ENCODE assay signal across 27 mouse cellular contexts in the genomic region with DNA sequence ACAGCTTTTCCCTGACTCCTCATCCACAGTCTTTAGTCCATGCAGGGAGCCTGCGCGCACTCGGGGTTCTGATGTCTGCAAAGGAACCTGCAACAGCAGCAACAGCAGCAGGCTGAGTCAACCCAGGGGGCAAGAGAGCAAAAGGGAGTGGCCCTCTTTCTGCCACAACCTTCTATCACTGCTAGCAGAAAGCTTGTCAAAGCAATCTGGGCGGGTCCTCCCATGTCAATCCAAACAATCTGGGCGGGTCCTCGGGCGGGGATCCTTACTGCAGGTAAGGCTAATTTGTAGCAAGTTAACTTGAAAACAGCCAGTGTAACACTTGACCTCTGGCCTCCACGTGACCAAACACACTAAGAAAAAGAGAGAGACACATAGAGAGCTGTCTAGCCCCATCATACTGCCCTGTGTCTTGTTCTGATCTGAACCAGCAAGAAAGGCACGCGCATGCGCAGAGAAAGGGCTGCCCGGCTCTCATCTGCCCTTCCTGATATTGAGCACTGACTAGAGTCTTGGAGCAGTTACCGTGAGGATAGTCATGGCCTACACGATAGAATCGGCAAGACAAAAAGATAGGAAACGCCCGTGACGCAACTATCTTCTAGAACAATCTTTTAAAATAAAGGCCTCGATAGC. TPM values are rescaled to one million over a fixed set of nuclear protein-coding genes. Genes with fewer than 3 reads are reported as not detected.
DNase-seq lines count a peak whose midpoint lies in the region.
"Had no signal": no experiment of that assay in that cellular context is flagged by ENCODE, and none has a peak within 500 bp of the region (broad histone marks: within the 10 kb centered on the region; RNA-seq: fewer than 3 reads in every experiment).

No protein-coding gene starts in this region.

- H3K4me3 ChIP-seq in embryonic facial prominence, embryonic 10.5 days = no peak overlapping the region
- H3K4me3 ChIP-seq: embryonic facial prominence, embryonic 13.5 days; forebrain, embryonic 13.5 days; gastrocnemius, adult 2 months; heart, embryonic 10.5 days; hindbrain, embryonic 12.5 days had no signal

- no peaks in the 10 kb centered on the region for H3K36me3 ChIP-seq in embryonic facial prominence, embryonic 10.5 days (replicated peaks)
- H3K36me3 ChIP-seq: embryonic facial prominence, embryonic 13.5 days; heart, embryonic 10.5 days; hindbrain, embryonic 12.5 days had no signal

- H3K27ac ChIP-seq in embryonic facial prominence, embryonic 10.5 days (replicated peaks) = no peak overlapping the region
- H3K27ac ChIP-seq: embryonic facial prominence, embryonic 13.5 days; forebrain, embryonic 13.5 days; gastrocnemius, adult 2 months; heart, embryonic 10.5 days; hindbrain, embryonic 12.5 days had no signal

- peaks cover 8% of the 10 kb centered on the region; the same call in 1 of the 2 replicates for H3K4me1 ChIP-seq in embryonic facial prominence, embryonic 10.5 days
- H3K4me1 ChIP-seq: embryonic facial prominence, embryonic 13.5 days; heart, embryonic 10.5 days had no signal

- no peaks in the 10 kb centered on the region for H3K9me3 ChIP-seq in embryonic facial prominence, embryonic 10.5 days
- H3K9me3 ChIP-seq: embryonic facial prominence, embryonic 13.5 days; forebrain, embryonic 13.5 days; heart, embryonic 10.5 days; hindbrain, embryonic 12.5 days had no signal

- DNase-seq in ES-CJ7 (ENCODE audit: low read depth, low spot score) (peak; percentile 77), ZHBTc4 (ENCODE audit: low read depth, low spot score) (peak; percentile 88)
- DNase-seq in large intestine, adult 2 months (ENCODE audit: low read depth, low spot score) = peak; percentile 19
- DNase-seq in ovary, postnatal 14 days (ENCODE audit: low spot score) = no peak
- DNase-seq in heart, adult 18-20 months = no peak
- no peak for DNase-seq in embryonic facial prominence, embryonic 10.5 days (ENCODE audit: low spot score)
- DNase-seq: adrenal gland, postnatal 10 days; cerebellum, adult 11 months; cerebellum, adult 8-10 months; cerebellum, postnatal 25 days; forebrain, postnatal 0 days; gastrocnemius, adult 2 months; gastrocnemius, postnatal 25 days; heart, adult 11 months; heart, postnatal 10 days; heart, postnatal 4 days had no signal

- WGBS in large intestine, adult 2 months = 50% methylated on average over 19 of the region's 19 CpGs
- 79% methylated on average over 19 of the region's 19 CpGs for WGBS in embryonic facial prominence, embryonic 10.5 days

- no peaks in the 10 kb centered on the region for H3K27me3 ChIP-seq in embryonic facial prominence, embryonic 10.5 days (replicated peaks; ENCODE audit: low read depth, poor library complexity, severe bottlenecking)
- H3K27me3 ChIP-seq: embryonic facial prominence, embryonic 13.5 days; forebrain, embryonic 13.5 days; hindbrain, embryonic 12.5 days had no signal

RNA-seq across cellular contexts. Expression of a gene that starts 24.1 kb away (rescaled TPM):
- not detected in 2 replicates for polyA plus RNA-seq in large intestine, adult 2 months (2012; rRNA removed)
- not detected for total RNA-seq in heart, adult 18-20 months (2021)
- not detected in 2 replicates for polyA plus RNA-seq in embryonic facial prominence, embryonic 10.5 days (2016; fragmentation: Nextera tagmentation; extraction: Ambion mirVana)
- total RNA-seq: adrenal gland, postnatal 10 days; adrenal gland, postnatal 4 days; forebrain, postnatal 0 days; gastrocnemius, adult 2 months; gastrocnemius, postnatal 25 days; heart, postnatal 10 days; heart, postnatal 4 days had no signal
- polyA plus RNA-seq: brain, embryonic 14.5 days; cortical plate, adult 2 months; embryonic facial prominence, embryonic 13.5 days; forebrain, embryonic 13.5 days; forebrain, postnatal 0 days; heart, embryonic 10.5 days; heart, embryonic 14.5 days; hindbrain, embryonic 12.5 days; hindbrain, embryonic 16.5 days; inflammation-experienced regulatory T-cells, adult 6 months; Patski had no signal

RNA-seq across cellular contexts. Expression of a gene that starts 35.1 kb away (rescaled TPM):
- 4.3 and 5.8 TPM in 2 replicates for polyA plus RNA-seq in large intestine, adult 2 months (2012; rRNA removed)
- 1 to 10 TPM; 8.6 to 8.7 TPM for total RNA-seq in heart, adult 18-20 months (2021)
- polyA plus RNA-seq in embryonic facial prominence, embryonic 10.5 days (2016; fragmentation: Nextera tagmentation; extraction: Ambion mirVana) = 3.6 and 4.0 TPM in 2 replicates

RNA-seq across cellular contexts. Expression of a gene that starts 50.3 kb away (rescaled TPM):
- polyA plus RNA-seq in large intestine, adult 2 months (2012; rRNA removed) = 5.4 and 12.1 TPM in 2 replicates
- 10 to 100 TPM; 21.3 to 22.3 TPM for total RNA-seq in heart, adult 18-20 months (2021)
- polyA plus RNA-seq in embryonic facial prominence, embryonic 10.5 days (2016; fragmentation: Nextera tagmentation; extraction: Ambion mirVana) = 0.41 and 0.69 TPM in 2 replicates
- polyA plus RNA-seq: Patski had no signal

Comparison
In these comparisons a context has a peak if more than half of its experiments do, and no peak if none do; other contexts are left out.
1. DNase-seq: peak in ES-CJ7 (single experiment), ZHBTc4 (single experiment) and large intestine, adult 2 months (single experiment); none in ovary, postnatal 14 days (single experiment), heart, adult 18-20 months (0 of 2) and embryonic facial prominence, embryonic 10.5 days (single experiment).